Mouse (Mus musculus) hindbrain, embryonic 16.5 days (tissue): ENCODE measurements at regions not wholly inside any gene's neighbourhood (a gene's known extent, or its start where the extent isn't known, plus 50 kb on each side); places are given as distances from the start of the nearest gene placed in this dataset.

Source experiments
- ATAC-seq: fragments of 200-750 bp; cut with Nextera tagmentation; 2 replicates; pipeline ENCODE4 v1.8.0; 2017; ENCODE audit warnings: moderate TSS enrichment, moderate library complexity
- H3K27ac ChIP-seq: fragments of 300-500 bp; sonication (generic); 2 replicates; pipeline ENCODE4 v1.5.1; 2014; ENCODE audit warnings: low read depth, mild to moderate bottlenecking, control low read depth, low read length, moderate library complexity
- H3K27me3 ChIP-seq: fragments of 300-500 bp; sonication (generic); replicated peaks from 2 replicates; pipeline ENCODE4 v1.6.1; 2014; ENCODE audit warnings: low read length; ENCODE audit not compliant: control insufficient read depth, insufficient read depth
- H3K36me3 ChIP-seq: fragments of 300-500 bp; sonication (generic); 2 replicates; pipeline ENCODE4 v1.6.1; 2014; ENCODE audit warnings: mild to moderate bottlenecking, low read length, moderate library complexity, mixed read lengths; ENCODE audit not compliant: control insufficient read depth, insufficient read depth
- H3K4me1 ChIP-seq: fragments of 300-500 bp; sonication (generic); 2 replicates; pipeline ENCODE4 v1.6.1; 2014; ENCODE audit warnings: low read depth, low read length; ENCODE audit not compliant: control insufficient read depth, insufficient read depth
- H3K4me2 ChIP-seq: fragments of 300-500 bp; sonication (generic); 2 replicates; pipeline ENCODE4 v1.6.1; 2014; ENCODE audit warnings: mild to moderate bottlenecking, low read length, control low read depth, moderate library complexity
- H3K4me3 ChIP-seq: fragments of 300-500 bp; sonication (generic); 2 replicates; pipeline ENCODE4 v1.5.1; 2014; ENCODE audit warnings: mild to moderate bottlenecking, low read length, control low read depth, moderate library complexity
- H3K9ac ChIP-seq: fragments of 300-500 bp; sonication (generic); 2 replicates; pipeline ENCODE4 v1.6.1; 2014; ENCODE audit warnings: low read depth, mild to moderate bottlenecking, control low read depth, low read length, moderate library complexity
- H3K9me3 ChIP-seq: fragments of 300-500 bp; sonication (generic); 2 replicates; pipeline ENCODE4 v1.6.1; 2014; ENCODE audit warnings: mild to moderate bottlenecking, low read length, moderate library complexity; ENCODE audit not compliant: control insufficient read depth
- WGBS: fragments of 180-500 bp; shearing (Covaris S2); extraction: QIAGEN DNeasy Blood & Tissue Kit; methylation state at CpG from one replicate; pipeline ENCODE4 v1.1.7; 2014; 5-methylcytosine and 5-hydroxymethylcytosine counted together

DNA sequence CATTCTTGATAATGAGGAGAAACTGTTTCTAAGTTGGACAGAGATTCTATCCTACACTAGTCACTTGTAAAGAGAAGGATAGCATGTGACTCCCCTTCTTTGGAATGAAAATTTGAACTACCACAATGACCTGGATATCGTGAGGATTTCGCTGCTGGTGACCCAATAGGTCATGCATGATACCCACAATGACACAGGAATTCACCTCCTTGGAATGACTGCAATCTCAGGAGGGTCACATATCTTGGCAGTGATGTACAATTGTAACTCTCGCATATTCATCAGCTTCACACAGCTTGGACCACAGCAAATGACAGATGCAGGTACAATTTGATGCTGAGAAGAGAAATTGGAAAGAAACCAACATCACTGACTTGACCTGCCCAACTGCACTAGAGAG is 210.9 kb upstream of the Cd180 start:
- Histone ChIP-seq H3K9me3 (no peaks in the 10 kb centered on the region), H3K27ac (no peak overlapping the region), H3K4me2 (no peak overlapping the region), H3K9ac (no peak overlapping the region), H3K4me3 (no peak overlapping the region), H3K27me3 (no peaks in the 10 kb centered on the region), H3K36me3 (no peaks in the 10 kb centered on the region), H3K4me1 (no peaks in the 10 kb centered on the region)
- no peak for ATAC-seq
- 90% methylated on average over 3 of the region's 3 CpGs for WGBS

DNA sequence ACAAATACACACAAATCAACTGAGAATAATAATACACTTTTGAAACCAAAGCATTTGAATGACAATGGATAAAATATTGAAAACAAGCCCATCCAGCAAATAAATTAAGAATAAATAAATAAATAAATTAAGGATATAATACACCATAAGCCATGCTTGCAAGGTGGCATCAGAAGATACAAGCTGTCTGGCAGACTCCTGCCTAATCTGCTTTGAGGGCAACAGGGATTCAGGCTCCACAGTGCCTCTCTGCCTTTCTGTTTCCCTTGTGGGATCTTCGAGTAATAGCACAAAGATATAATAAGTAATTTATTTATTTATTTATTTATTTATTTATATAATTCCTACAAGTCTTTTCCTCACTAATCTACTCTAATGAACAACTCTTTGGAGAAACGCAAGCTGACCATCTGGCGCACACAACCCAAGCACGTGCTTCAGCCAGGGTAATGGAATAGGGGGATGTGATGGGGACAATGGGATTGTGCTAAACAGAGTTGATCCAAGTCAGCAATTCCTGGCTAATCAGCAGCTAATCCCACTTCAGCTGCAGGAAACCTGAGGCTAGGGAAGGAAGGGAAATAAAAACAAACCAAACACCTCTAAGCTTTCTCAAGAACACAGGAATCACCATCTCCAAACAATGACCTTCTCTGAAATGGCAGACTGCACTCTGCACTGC is 205.8 kb upstream of the Cd180 start:
- H3K4me2 ChIP-seq, result no peak overlapping the region
- ATAC-seq, result 0 out of 2 replicates have a peak, but pooled peaks have one; percentile 40
- H3K9me3 ChIP-seq, result no peaks in the 10 kb centered on the region
- H3K9ac ChIP-seq, result no peak overlapping the region
- H3K36me3 ChIP-seq, result no peaks in the 10 kb centered on the region
- no peaks in the 10 kb centered on the region for H3K27me3 ChIP-seq
- WGBS, result 65% methylated on average over 4 of the region's 4 CpGs
- H3K4me1 ChIP-seq, result no peaks in the 10 kb centered on the region
- H3K4me3 ChIP-seq, result no peak overlapping the region
- H3K27ac ChIP-seq, result no peak overlapping the region

DNA sequence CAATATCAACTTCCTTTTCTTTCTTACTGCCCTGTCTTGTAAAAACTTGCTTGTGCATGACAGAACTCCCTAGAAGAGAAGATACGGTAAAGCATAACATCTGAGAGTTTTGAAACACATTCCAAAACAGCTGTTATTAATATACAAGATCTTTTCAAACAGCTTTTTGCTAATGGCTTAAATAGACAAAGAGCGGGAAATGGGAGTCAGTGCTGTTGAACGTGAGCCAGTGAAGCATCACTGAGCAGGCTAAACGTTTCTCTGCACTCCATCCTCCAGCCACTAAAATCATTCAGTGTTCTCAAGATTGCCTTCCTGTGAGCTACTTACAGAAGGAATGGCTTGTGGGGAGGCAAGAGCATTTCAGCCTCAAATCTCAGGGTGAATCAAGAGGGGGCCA is 202.0 kb upstream of the Cd180 start:
- Histone ChIP-seq H3K36me3 (no peaks in the 10 kb centered on the region), H3K9me3 (no peaks in the 10 kb centered on the region), H3K27ac (no peak overlapping the region), H3K4me3 (no peak overlapping the region), H3K4me1 (no peaks in the 10 kb centered on the region), H3K9ac (no peak overlapping the region), H3K27me3 (no peaks in the 10 kb centered on the region), H3K4me2 (no peak overlapping the region)
- no peak for ATAC-seq
- WGBS, result 71% methylated on average over 4 of the region's 4 CpGs

DNA sequence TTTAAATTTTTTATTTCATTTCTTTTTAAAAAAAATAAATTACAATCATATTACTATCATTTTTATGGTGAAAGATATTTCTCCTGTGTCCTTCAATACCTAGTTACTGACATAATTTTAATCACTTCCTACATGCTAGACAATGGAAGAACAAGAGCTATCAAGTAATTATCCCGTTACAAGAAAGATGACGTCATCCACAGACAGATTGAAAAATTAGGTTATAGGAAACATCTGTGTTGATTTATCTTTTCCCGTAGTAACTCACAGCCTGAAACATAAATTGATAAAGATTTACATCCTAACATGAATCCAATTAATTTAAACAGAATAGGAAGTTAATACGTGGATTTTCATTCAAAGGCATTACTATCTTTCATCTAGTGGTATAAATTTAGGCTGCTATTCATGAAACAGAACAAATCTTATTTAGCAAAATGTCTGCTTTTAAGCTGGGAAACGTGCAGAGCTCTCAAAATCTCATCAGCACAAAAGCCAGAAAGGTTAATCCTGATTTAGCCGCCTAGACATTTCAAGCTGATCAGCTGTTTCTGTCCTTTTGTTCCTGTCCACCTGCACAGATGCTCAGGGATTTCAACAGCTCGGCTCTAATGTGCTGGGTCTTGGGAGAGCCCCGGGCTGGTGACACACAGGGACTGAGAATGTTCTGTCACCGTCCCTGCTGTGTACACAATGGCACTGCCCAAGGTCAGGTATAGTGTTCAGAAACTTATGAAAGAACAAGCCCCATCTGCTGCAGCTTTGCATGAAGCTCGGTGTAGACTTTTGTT is 189.0 kb upstream of the Cd180 start:
- peak; percentile 76 for ATAC-seq
- H3K27ac ChIP-seq, result no peak overlapping the region
- no peaks in the 10 kb centered on the region for H3K36me3 ChIP-seq
- no peaks in the 10 kb centered on the region for H3K4me1 ChIP-seq
- 31% methylated on average over 10 of the region's 10 CpGs for WGBS
- no peaks in the 10 kb centered on the region for H3K27me3 ChIP-seq
- no peak overlapping the region for H3K4me3 ChIP-seq
- H3K9me3 ChIP-seq, result no peaks in the 10 kb centered on the region
- no peak overlapping the region for H3K4me2 ChIP-seq
- no peak overlapping the region for H3K9ac ChIP-seq

DNA sequence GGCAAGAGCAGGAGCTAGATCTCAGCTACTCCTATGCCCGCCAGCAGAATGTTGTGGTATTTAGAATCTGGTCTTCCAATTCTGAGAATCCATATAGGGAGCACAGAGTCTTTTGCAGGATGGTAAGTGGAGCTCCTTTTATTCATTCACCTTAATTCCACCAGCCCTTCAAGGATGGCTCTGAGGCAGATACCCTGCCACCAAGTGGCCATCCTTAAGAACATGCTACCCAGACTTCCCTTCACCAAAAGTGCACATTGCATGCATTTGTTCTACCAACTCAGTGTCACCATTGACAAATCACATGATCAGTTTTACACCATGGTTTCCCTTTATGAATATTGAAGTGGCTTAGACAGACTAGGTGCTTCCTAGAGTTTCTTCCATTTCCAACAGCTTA is 186.1 kb upstream of the Cd180 start:
- no peaks in the 10 kb centered on the region for H3K9me3 ChIP-seq
- no peak overlapping the region for H3K27ac ChIP-seq
- WGBS, result 88% methylated on average over 1 of the region's 1 CpGs
- H3K4me1 ChIP-seq, result no peaks in the 10 kb centered on the region
- no peaks in the 10 kb centered on the region for H3K27me3 ChIP-seq
- ATAC-seq, result no peak
- no peak overlapping the region for H3K4me2 ChIP-seq
- no peak overlapping the region for H3K4me3 ChIP-seq
- H3K9ac ChIP-seq, result no peak overlapping the region
- no peaks in the 10 kb centered on the region for H3K36me3 ChIP-seq

DNA sequence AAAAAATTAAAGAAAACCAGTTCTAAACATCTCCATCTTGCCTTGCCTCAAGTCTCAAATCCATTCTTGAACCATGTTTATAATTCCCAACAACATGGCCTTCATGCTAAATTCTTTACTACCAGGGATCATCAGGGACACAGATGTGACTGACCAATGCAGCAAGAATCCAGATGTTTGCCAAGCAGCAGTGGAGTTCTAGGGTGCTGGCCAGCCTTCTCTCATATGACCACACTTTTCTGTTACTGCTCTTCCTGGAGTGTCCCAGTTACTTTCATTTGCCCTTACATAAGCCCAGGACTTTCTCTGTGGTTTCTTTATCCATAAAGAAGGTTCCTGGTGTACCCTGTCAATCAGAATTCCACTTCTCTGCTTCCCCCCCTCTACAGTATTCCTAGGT is 185.4 kb upstream of the Cd180 start:
- Histone ChIP-seq H3K4me1 (no peaks in the 10 kb centered on the region), H3K4me3 (no peak overlapping the region)
- no peak for ATAC-seq

DNA sequence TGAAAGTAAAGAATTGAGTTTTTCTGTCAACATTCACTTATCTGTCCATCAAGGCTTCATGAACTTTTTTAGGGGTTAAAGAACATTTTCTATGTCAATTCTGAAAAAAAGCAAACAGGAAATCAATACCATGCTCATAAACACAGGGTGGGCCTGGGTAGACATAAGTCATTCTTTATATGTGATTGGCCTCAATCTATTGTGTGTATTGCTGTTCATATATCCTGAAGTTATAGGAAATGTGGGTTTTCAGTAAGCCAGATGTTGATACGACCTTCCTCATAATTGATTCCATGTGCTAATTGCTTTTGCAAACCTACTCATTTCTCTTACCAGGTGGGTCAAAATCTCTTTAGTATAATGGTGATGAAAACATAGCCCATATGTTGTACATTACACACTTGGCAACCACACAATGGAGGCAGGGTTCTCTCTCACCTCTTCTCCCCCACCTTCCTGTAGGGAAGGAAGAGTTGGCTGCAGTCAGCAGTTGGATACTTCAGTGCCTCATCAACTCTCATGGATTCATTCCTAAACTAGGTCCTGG is 182.6 kb upstream of the Cd180 start:
- Histone ChIP-seq H3K27me3 (no peaks in the 10 kb centered on the region), H3K4me2 (no peak overlapping the region), H3K9me3 (no peaks in the 10 kb centered on the region), H3K4me1 (no peaks in the 10 kb centered on the region), H3K4me3 (no peak overlapping the region), H3K9ac (no peak overlapping the region), H3K36me3 (no peaks in the 10 kb centered on the region), H3K27ac (no peak overlapping the region)
- no peak for ATAC-seq
- 89% methylated on average over 1 of the region's 1 CpGs for WGBS

More for the DNA sequence above, 185.4 kb upstream of the Cd180 start:
- H3K27ac ChIP-seq, result no peak overlapping the region
- no peak overlapping the region for H3K4me2 ChIP-seq
- no peaks in the 10 kb centered on the region for H3K27me3 ChIP-seq
- no peaks in the 10 kb centered on the region for H3K9me3 ChIP-seq
- H3K36me3 ChIP-seq, result no peaks in the 10 kb centered on the region
- H3K9ac ChIP-seq, result no peak overlapping the region

DNA sequence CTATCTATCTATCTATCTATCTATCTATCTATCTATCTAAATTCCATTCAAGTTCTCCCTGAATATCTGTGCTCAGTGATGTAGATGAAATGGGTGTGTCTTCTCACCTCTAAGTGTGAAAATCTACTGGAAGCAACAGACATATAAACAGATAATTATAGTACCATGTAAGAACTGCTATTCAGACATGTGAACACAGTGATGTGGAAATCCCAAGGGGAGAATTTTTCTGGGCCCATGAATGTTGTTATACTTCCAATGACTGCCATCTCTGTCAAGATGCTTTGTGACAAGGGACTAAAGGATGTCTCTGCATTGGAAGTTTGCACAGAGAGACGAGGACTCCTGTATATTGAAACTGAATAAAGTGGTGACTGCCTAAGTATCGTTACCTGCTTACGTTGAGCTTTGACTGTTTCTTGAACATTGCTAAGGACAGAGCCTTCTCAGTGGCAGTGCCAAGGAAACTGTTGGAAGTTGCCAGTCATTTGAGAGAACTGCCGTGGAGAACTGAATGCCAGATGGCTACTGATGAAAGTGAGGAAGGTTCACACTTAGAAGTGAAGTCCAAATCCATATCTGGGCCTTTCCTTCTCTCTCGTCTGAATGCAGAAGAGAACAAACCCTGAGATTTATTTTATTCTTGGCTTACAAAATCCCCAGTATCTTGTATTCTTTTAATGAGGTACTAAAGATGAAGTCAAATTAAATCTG is 175.0 kb upstream of the Cd180 start:
- Histone ChIP-seq H3K27me3 (no peaks in the 10 kb centered on the region), H3K4me1 (no peaks in the 10 kb centered on the region), H3K4me2 (no peak overlapping the region), H3K4me3 (no peak overlapping the region), H3K36me3 (no peaks in the 10 kb centered on the region), H3K27ac (no peak overlapping the region), H3K9me3 (no peaks in the 10 kb centered on the region), H3K9ac (no peak overlapping the region)
- WGBS, result 80% methylated on average over 5 of the region's 5 CpGs
- no peak for ATAC-seq

DNA sequence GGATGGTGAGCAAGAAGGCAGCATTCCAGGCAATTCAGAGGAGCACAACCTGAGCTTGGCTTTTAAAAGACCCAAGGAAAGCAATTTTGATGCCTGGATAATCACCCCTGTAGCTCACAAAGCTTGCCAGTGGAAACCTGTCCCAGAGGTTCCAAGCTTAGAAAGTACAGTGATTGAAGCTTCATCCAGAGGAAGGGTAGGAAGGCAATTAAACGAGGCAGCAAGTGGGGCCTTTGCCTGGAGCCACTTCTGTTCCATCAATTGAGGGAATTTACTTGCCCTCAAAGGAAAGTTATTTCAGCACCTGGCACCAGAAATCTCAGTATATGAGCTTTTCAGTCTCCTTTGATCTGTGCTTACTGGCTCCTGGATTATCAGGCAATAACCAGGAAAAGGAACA is 171.9 kb upstream of the Cd180 start:
- Histone ChIP-seq H3K9ac (no peak overlapping the region), H3K4me2 (no peak overlapping the region), H3K4me3 (no peak overlapping the region), H3K9me3 (no peaks in the 10 kb centered on the region), H3K36me3 (no peaks in the 10 kb centered on the region), H3K27me3 (no peaks in the 10 kb centered on the region), H3K27ac (no peak overlapping the region), H3K4me1 (no peaks in the 10 kb centered on the region)
- no peak for ATAC-seq
- WGBS, result 67% methylated on average over 1 of the region's 1 CpGs
